Mouse (Mus musculus): ENCODE results near the gene Gnl3l.

DNA sequence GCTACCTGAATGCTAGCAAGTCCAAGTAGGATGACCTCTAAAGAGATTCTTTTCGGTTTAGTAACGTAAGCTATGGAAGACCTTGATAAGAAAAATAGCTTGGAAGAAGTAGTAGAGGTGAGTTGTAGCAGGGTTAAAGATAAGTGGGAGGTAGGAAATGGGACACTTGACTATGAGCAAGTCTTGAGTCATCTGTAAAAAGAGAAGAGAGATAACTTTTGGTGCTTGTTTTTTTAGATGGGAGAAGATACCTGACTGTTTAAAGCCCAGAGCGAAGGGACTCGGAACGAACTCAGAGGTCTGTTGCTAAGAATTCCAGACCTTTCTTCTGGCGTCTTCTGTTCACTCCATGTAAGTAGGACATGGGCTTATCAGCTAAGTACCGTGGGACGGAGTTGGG lies 28.7 kb upstream of the Gnl3l start, which contains the start of gene Fgd1:
- TF ChIP-seq POLR2A (IDR thresholded peaks at IDR 0.05; ENCODE audit: control insufficient read depth, low read depth, low read length) = no peak
- no peak for TF ChIP-seq CTCF (IDR thresholded peaks at IDR 0.05; ENCODE audit: control insufficient read depth, insufficient read depth, insufficient replicate concordance, low read depth, low read length)

Data from testis, adult 2 months (tissue).